Mouse (Mus musculus): ENCODE data around the gene 4930432M17Rik. TPM values are rescaled to one million over a fixed set of nuclear protein-coding genes. Genes with fewer than 3 reads are reported as not detected.

Gene 4930432M17Rik
- total and polyA plus RNA-seq, 3 experiments: not detected

GRCm38 (mm10) chr3:121643236-121643635 lies 27.3 kb upstream of the 4930432M17Rik start:
- intact Hi-C loops (cut with DNase I): no loop called here
- peak; percentile 62 to 83 for DNase-seq
- TF ChIP-seq CTCF (IDR thresholded peaks at IDR 0.05): peak; percentile 16; the same call in 1 of the 2 replicates
- peak; percentile 63; the same call in 1 of the 2 replicates for TF ChIP-seq EP300 (IDR thresholded peaks at IDR 0.05; ENCODE audit: insufficient read depth, low read depth, low read length)
- 0 out of 2 replicates have a peak, but pooled peaks have one; percentile 38 for TF ChIP-seq POLR2A (IDR thresholded peaks at IDR 0.05; ENCODE audit: insufficient read depth, low read depth, low read length)
- Histone ChIP-seq H3K4me3 (no peak overlapping the region), H3K79me2 (replicated peaks; ENCODE audit: control insufficient read depth, insufficient read depth, low read length) (no peaks in the 10 kb centered on the region), H3K4me1 (ENCODE audit: control insufficient read depth, insufficient read depth, low read length) (peaks cover 4% of the 10 kb centered on the region), H3K27me3 (ENCODE audit: control insufficient read depth, insufficient read depth, low read length) (no peaks in the 10 kb centered on the region), H3K36me3 (ENCODE audit: control insufficient read depth, insufficient read depth, low read length) (no peaks in the 10 kb centered on the region), H3K9ac (ENCODE audit: low read depth, low read length) (no peak overlapping the region), H3K27ac (peak overlapping the region; percentile 63)
- WGBS: 36% methylated on average over 8 of the region's 8 CpGs

- Histone ChIP-seq H3K4me1 (ENCODE audit: control insufficient read depth, insufficient read depth, low read length) (peaks cover 8% of the 10 kb centered on the region), H3K27me3 (ENCODE audit: control insufficient read depth, insufficient read depth, low read length) (no peaks in the 10 kb centered on the region), H3K9ac (ENCODE audit: low read depth, low read length) (no peak overlapping the region), H3K36me3 (ENCODE audit: control insufficient read depth, insufficient read depth, low read length) (no peaks in the 10 kb centered on the region), H3K27ac (no peak overlapping the region; the same call in 1 of the 2 replicates), H3K79me2 (replicated peaks; ENCODE audit: control insufficient read depth, insufficient read depth, low read length) (no peaks in the 10 kb centered on the region), H3K4me3 (no peak overlapping the region)
- 78% methylated on average over 7 of the region's 7 CpGs for WGBS
- intact Hi-C loops (cut with DNase I): no loop called here
- no peak for TF ChIP-seq CTCF (IDR thresholded peaks at IDR 0.05)
- peak in 1 of 2 experiments; percentile 20 for DNase-seq
These were observed 25.1 kb upstream of the 4930432M17Rik start for GRCm38 (mm10) chr3:121645447-121645846.

GRCm38 (mm10) chr3:121646364-121647048 lies 24.1 kb upstream of the 4930432M17Rik start:
- no peak overlapping the region for H3K9ac ChIP-seq (ENCODE audit: low read depth, low read length)
- TF ChIP-seq CTCF (IDR thresholded peaks at IDR 0.05) (no peak), POLR2A (IDR thresholded peaks at IDR 0.05; ENCODE audit: insufficient read depth, low read depth, low read length) (no peak), EP300 (IDR thresholded peaks at IDR 0.05; ENCODE audit: insufficient read depth, low read depth, low read length) (no peak)
- no peaks in the 10 kb centered on the region for H3K79me2 ChIP-seq (replicated peaks; ENCODE audit: control insufficient read depth, insufficient read depth, low read length)
- no peak overlapping the region for H3K4me3 ChIP-seq
- peaks cover 9% of the 10 kb centered on the region for H3K4me1 ChIP-seq (ENCODE audit: control insufficient read depth, insufficient read depth, low read length)
- intact Hi-C loops (cut with DNase I): no loop called here
- H3K27me3 ChIP-seq (ENCODE audit: control insufficient read depth, insufficient read depth, low read length): no peaks in the 10 kb centered on the region
- H3K36me3 ChIP-seq (ENCODE audit: control insufficient read depth, insufficient read depth, low read length): no peaks in the 10 kb centered on the region
- H3K27ac ChIP-seq: peak overlapping the region; percentile 24; the same call in 1 of the 2 replicates
- WGBS: 53% methylated on average over 9 of the region's 9 CpGs
- peak in 1 of 2 experiments; percentile 33 for DNase-seq

GRCm38 (mm10) chr3:121648238-121648778 lies 22.3 kb upstream of the 4930432M17Rik start:
- Histone ChIP-seq H3K4me3 (no peak overlapping the region), H3K27me3 (ENCODE audit: control insufficient read depth, insufficient read depth, low read length) (no peaks in the 10 kb centered on the region), H3K79me2 (replicated peaks; ENCODE audit: control insufficient read depth, insufficient read depth, low read length) (no peaks in the 10 kb centered on the region), H3K36me3 (ENCODE audit: control insufficient read depth, insufficient read depth, low read length) (no peaks in the 10 kb centered on the region), H3K27ac (no peak overlapping the region), H3K4me1 (ENCODE audit: control insufficient read depth, insufficient read depth, low read length) (peaks cover 8% of the 10 kb centered on the region), H3K9ac (ENCODE audit: low read depth, low read length) (no peak overlapping the region)
- 95% methylated on average over 8 of the region's 8 CpGs for WGBS
- no peak for TF ChIP-seq POLR2A (IDR thresholded peaks at IDR 0.05; ENCODE audit: insufficient read depth, low read depth, low read length)
- no peak for TF ChIP-seq EP300 (IDR thresholded peaks at IDR 0.05; ENCODE audit: insufficient read depth, low read depth, low read length)
- TF ChIP-seq CTCF (IDR thresholded peaks at IDR 0.05): no peak
- DNase-seq: no peak
- intact Hi-C loops (cut with DNase I): no loop called here

- WGBS: 19% methylated on average over 10 of the region's 10 CpGs
- DNase-seq: peak in 1 of 2 experiments; percentile 57
- Histone ChIP-seq H3K36me3 (ENCODE audit: control insufficient read depth, insufficient read depth, low read length) (no peaks in the 10 kb centered on the region), H3K27me3 (ENCODE audit: control insufficient read depth, insufficient read depth, low read length) (no peaks in the 10 kb centered on the region), H3K4me1 (ENCODE audit: control insufficient read depth, insufficient read depth, low read length) (peaks cover 8% of the 10 kb centered on the region), H3K9ac (ENCODE audit: low read depth, low read length) (no peak overlapping the region), H3K79me2 (replicated peaks; ENCODE audit: control insufficient read depth, insufficient read depth, low read length) (no peaks in the 10 kb centered on the region), H3K27ac (peak overlapping the region; percentile 32; the same call in 1 of the 2 replicates), H3K4me3 (no peak overlapping the region)
- TF ChIP-seq POLR2A (IDR thresholded peaks at IDR 0.05; ENCODE audit: insufficient read depth, low read depth, low read length) (no peak), CTCF (IDR thresholded peaks at IDR 0.05) (no peak), EP300 (IDR thresholded peaks at IDR 0.05; ENCODE audit: insufficient read depth, low read depth, low read length) (no peak)
- intact Hi-C loops (cut with DNase I): no loop called here
These were observed 20.4 kb upstream of the 4930432M17Rik start for GRCm38 (mm10) chr3:121650052-121650671.

- intact Hi-C loops (cut with DNase I): no loop called here
- no peak overlapping the region for H3K4me3 ChIP-seq
- H3K79me2 ChIP-seq (replicated peaks; ENCODE audit: control insufficient read depth, insufficient read depth, low read length): no peaks in the 10 kb centered on the region
- no peak overlapping the region for H3K9ac ChIP-seq (ENCODE audit: low read depth, low read length)
- TF ChIP-seq CTCF (IDR thresholded peaks at IDR 0.05) (no peak), POLR2A (IDR thresholded peaks at IDR 0.05; ENCODE audit: insufficient read depth, low read depth, low read length) (no peak), EP300 (IDR thresholded peaks at IDR 0.05; ENCODE audit: insufficient read depth, low read depth, low read length) (no peak)
- no peaks in the 10 kb centered on the region for H3K36me3 ChIP-seq (ENCODE audit: control insufficient read depth, insufficient read depth, low read length)
- H3K27ac ChIP-seq: no peak overlapping the region
- 69% methylated on average over 3 of the region's 3 CpGs for WGBS
- no peaks in the 10 kb centered on the region for H3K27me3 ChIP-seq (ENCODE audit: control insufficient read depth, insufficient read depth, low read length)
- no peak for DNase-seq
- H3K4me1 ChIP-seq (ENCODE audit: control insufficient read depth, insufficient read depth, low read length): peaks cover 5% of the 10 kb centered on the region
These were observed 18.9 kb upstream of the 4930432M17Rik start for GRCm38 (mm10) chr3:121651710-121652109.
